Mouse (Mus musculus) c-Kit-positive CD71-positive TER-119-positive erythroid progenitor cells, embryonic 14.5 days (primary cell): ENCODE data around the gene Gm9745.
"Not testable (repeated sequence)": the region's sequence is repeated elsewhere in the genome, so short reads cannot be mapped to it uniquely, and the experiment has no call there.

Source experiments
- DNase-seq: peaks from one replicate; pipeline ENCODE4 v3.0.0-alpha.2; 2013; ENCODE audit warnings: low spot score

Gm9745 gene

DNA sequence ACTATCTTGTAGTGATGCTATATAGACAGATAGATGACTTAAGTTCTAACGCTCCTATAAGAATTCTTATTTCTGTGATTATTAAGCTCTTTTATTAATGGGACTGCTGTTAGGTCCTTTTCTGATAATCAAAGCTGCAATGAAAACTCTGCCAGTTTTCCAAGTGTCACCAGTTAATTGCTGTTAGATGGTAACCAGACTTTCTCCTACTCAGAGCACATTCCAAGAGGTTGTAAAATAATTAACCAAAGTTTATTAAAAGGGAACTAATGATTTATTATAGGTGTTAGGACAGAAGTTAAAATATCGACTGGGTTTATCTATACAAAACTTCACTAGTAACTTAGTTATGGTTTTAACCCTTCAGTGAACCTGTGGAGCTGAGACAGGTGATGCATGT lies 42.0 kb downstream of the Gm9745 start:
- not testable (repeated sequence) for DNase-seq
